Mouse (Mus musculus): Measurements from ENCODE around the gene Cc2d1a. TPM values are rescaled to one million over a fixed set of nuclear protein-coding genes. Genes with fewer than 3 reads are reported as not detected.
A peak's percentile ranks its signal among the peaks of the same experiment; 100 is the strongest.

Cc2d1a gene
- polyA plus RNA-seq, 1 experiment from 2014 or later = 23.1 TPM

DNA sequence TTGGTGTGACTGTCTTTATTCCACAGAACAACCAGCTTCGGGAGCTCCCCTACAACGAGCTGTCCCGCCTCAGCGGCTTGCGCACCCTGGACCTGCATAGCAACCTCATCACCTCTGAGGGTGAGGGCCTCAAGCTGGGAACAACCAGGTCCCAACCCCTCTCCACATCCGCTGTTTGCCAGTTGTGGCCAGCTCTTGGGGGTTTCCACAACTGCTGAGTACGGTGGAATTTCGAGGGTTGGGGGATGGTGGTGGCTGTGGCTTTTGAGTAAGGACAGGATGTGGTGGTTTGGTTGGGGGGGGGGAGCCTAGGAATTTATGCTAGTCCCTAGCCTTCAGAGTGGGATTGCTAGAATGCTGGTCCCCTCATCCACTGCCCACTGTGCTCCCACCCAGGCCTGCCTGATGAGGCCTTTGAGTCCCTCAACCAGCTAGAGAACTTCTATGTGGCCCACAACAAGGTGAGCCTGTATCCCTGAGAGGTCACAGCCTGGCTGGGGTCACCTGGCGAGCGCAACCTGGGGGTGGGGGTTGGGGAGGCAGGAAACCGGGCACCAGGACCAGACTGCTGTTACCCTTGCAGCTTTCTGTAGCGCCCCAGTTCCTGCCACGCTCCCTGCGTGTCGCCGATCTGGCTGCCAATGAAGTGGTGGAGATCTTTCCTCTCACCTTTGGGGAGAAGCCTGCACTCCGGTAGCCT, 20.4 kb downstream of the Cc2d1a start:
- Histone ChIP-seq H3K4me3 (no peak overlapping the region), H3K9me3 (no peaks in the 10 kb centered on the region), H3K27ac (no peak overlapping the region), H3K4me2 (no peak overlapping the region), H3K36me3 (peaks cover 5% of the 10 kb centered on the region; the same call in 1 of the 2 replicates), H3K9ac (no peak overlapping the region), H3K4me1 (peaks cover 11% of the 10 kb centered on the region), H3K27me3 (no peaks in the 10 kb centered on the region)
- peak; percentile 35; the same call in 1 of the 2 replicates for ATAC-seq (ENCODE audit: borderline replicate concordance, extremely low read depth, low FRiP score, low TSS enrichment)
- WGBS = 30% methylated on average over 17 of the region's 17 CpGs

- peaks cover 11% of the 10 kb centered on the region for H3K4me1 ChIP-seq
- no peak overlapping the region for H3K9ac ChIP-seq
- H3K27ac ChIP-seq = no peak overlapping the region
- 47% methylated on average over 2 of the region's 2 CpGs for WGBS
- no peaks in the 10 kb centered on the region for H3K9me3 ChIP-seq
- no peak for ATAC-seq (ENCODE audit: borderline replicate concordance, extremely low read depth, low FRiP score, low TSS enrichment)
- no peak overlapping the region for H3K4me3 ChIP-seq
- H3K27me3 ChIP-seq = no peaks in the 10 kb centered on the region
- no peak overlapping the region for H3K4me2 ChIP-seq
- H3K36me3 ChIP-seq = no peaks in the 10 kb centered on the region
Measured at GRCm38 (mm10) chr8:84126742-84127141, 21.0 kb downstream of the Cc2d1a start.

- Histone ChIP-seq H3K4me2 (no peak within 1 kb of the TSS), H3K9ac (no peak within 1 kb of the TSS), H3K27ac (no peak within 1 kb of the TSS), H3K4me1 (peaks cover 11% of the 10 kb centered on the region), H3K36me3 (no peaks in the 10 kb centered on the region), H3K27me3 (no peaks in the 10 kb centered on the region), H3K9me3 (no peaks in the 10 kb centered on the region), H3K4me3 (no peak within 1 kb of the TSS)
- 44% methylated on average over 9 of the region's 9 CpGs for WGBS
- ATAC-seq (ENCODE audit: borderline replicate concordance, extremely low read depth, low FRiP score, low TSS enrichment) = peak; percentile 53; the same call in 1 of the 2 replicates
Measured at GRCm38 (mm10) chr8:84125656-84126055, 22.1 kb downstream of the Cc2d1a start, which contains the start of gene Podnl1. Gene Podnl1, plus strand, starts transcription at chr8:84125989.

DNA sequence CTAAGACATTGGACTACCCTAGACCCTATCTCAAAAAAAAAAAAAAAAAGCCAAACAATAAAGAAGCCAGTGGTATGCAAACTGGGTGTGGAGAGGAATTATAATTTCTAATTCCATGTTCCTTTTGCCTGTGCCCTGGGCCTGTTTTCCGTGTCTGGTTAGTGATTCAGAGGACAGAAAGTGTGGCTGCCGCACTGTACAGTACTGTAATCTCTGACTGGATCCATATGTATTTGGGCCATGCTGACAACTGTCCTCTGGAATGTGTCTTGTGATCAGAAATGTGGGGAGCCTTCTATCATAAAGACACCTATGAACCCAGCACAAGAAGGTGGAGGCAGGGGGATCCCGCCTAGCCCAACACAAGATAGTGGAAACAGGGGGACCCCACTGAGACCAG, 25.6 kb downstream of the Cc2d1a start:
- no peaks in the 10 kb centered on the region for H3K9me3 ChIP-seq
- H3K27me3 ChIP-seq = no peaks in the 10 kb centered on the region
- H3K36me3 ChIP-seq = no peaks in the 10 kb centered on the region
- no peak overlapping the region for H3K9ac ChIP-seq
- H3K4me3 ChIP-seq = no peak overlapping the region
- no peak overlapping the region for H3K27ac ChIP-seq
- H3K4me1 ChIP-seq = peaks cover 5% of the 10 kb centered on the region
- H3K4me2 ChIP-seq = no peak overlapping the region
- ATAC-seq (ENCODE audit: borderline replicate concordance, extremely low read depth, low FRiP score, low TSS enrichment) = no peak
- WGBS = 74% methylated on average over 3 of the region's 3 CpGs

DNA sequence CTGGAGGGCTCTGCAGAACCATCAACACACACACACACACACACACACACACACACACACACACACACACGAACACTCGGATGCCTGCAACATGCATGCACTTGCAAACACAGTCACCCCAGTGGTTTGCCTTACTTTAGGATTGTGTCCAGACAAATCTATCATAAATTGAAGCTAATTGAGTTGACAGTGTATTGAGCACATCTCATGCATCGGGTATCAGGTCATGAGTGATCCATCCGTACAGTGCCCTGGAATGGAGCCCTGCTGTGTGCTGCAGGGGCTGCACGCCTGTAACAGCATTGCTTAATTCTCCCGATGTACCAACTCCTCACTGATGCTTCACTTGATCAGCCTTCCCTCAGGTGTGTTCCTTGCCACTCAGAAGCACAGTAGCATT, 32.1 kb downstream of the Cc2d1a start:
- Histone ChIP-seq H3K27me3 (no peaks in the 10 kb centered on the region), H3K9me3 (no peaks in the 10 kb centered on the region), H3K4me2 (no peak overlapping the region), H3K4me3 (no peak overlapping the region), H3K4me1 (no peaks in the 10 kb centered on the region), H3K27ac (no peak overlapping the region), H3K36me3 (no peaks in the 10 kb centered on the region), H3K9ac (no peak overlapping the region)
- WGBS = 82% methylated on average over 6 of the region's 6 CpGs
- ATAC-seq (ENCODE audit: borderline replicate concordance, extremely low read depth, low FRiP score, low TSS enrichment) = no peak

- H3K4me2 ChIP-seq = no peak overlapping the region
- ATAC-seq (ENCODE audit: borderline replicate concordance, extremely low read depth, low FRiP score, low TSS enrichment) = no peak
- H3K4me3 ChIP-seq = no peak overlapping the region
- peaks cover 19% of the 10 kb centered on the region for H3K4me1 ChIP-seq
- H3K27me3 ChIP-seq = no peaks in the 10 kb centered on the region
- WGBS = 89% methylated on average over 6 of the region's 6 CpGs
- H3K36me3 ChIP-seq = peaks cover 12% of the 10 kb centered on the region; the same call in 1 of the 2 replicates
- no peak overlapping the region for H3K9ac ChIP-seq
- H3K9me3 ChIP-seq = no peaks in the 10 kb centered on the region
- no peak overlapping the region for H3K27ac ChIP-seq
Measured at GRCm38 (mm10) chr8:84106216-84107040, 41.3 kb downstream of the Cc2d1a start.

GRCm38 (mm10) chr8:84105676-84106075, 42.1 kb downstream of the Cc2d1a start:
- no peaks in the 10 kb centered on the region for H3K27me3 ChIP-seq
- no peak for ATAC-seq (ENCODE audit: borderline replicate concordance, extremely low read depth, low FRiP score, low TSS enrichment)
- H3K9me3 ChIP-seq = no peaks in the 10 kb centered on the region
- WGBS = 81% methylated on average over 2 of the region's 2 CpGs
- no peak overlapping the region for H3K4me3 ChIP-seq
- no peak overlapping the region for H3K4me2 ChIP-seq
- H3K4me1 ChIP-seq = peaks cover 19% of the 10 kb centered on the region
- H3K9ac ChIP-seq = no peak overlapping the region
- peaks cover 18% of the 10 kb centered on the region; the same call in 1 of the 2 replicates for H3K36me3 ChIP-seq
- no peak overlapping the region for H3K27ac ChIP-seq

- Histone ChIP-seq H3K4me2 (peak within 1 kb of the TSS; percentile 85), H3K9ac (peak within 1 kb of the TSS; percentile 64), H3K27ac (peak within 1 kb of the TSS; percentile 77), H3K4me1 (peaks cover 19% of the 10 kb centered on the region), H3K4me3 (peak within 1 kb of the TSS; percentile 57), H3K9me3 (no peaks in the 10 kb centered on the region), H3K27me3 (no peaks in the 10 kb centered on the region), H3K36me3 (peaks cover 21% of the 10 kb centered on the region; the same call in 1 of the 2 replicates)
- WGBS = 7% methylated on average over 41 of the region's 42 CpGs
- peak; percentile 97 for ATAC-seq (ENCODE audit: borderline replicate concordance, extremely low read depth, low FRiP score, low TSS enrichment)
Measured at GRCm38 (mm10) chr8:84104697-84105609, 42.8 kb downstream of the Cc2d1a start, which contains the start of gene Dcaf15. Gene Dcaf15, minus strand, starts transcription at chr8:84104768.

DNA sequence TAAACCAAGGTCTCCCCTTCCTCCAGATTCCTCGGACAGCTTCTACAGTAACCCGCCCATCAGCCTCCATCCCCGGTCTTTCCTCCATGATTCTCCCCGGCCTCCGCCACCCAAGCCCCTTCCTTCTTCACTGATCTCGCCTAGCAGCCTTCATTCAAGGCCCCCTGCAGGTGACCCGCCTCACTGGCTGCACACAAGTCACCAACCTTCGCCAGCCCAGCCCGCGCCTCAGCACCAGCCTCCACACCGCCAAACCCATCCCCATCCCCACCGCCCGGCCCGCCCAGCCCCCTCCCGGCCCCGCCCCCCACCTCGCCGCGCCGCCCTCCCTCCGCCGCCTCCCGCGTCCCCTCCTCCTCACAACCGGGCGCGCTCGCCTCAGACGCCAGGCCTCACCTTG, 43.5 kb downstream of the Cc2d1a start:
- 0% methylated on average over 22 of the region's 29 CpGs for WGBS
- peaks cover 19% of the 10 kb centered on the region for H3K4me1 ChIP-seq
- peak overlapping the region; percentile 57 for H3K4me3 ChIP-seq
- H3K4me2 ChIP-seq = peak overlapping the region; percentile 85
- H3K27me3 ChIP-seq = no peaks in the 10 kb centered on the region
- H3K9me3 ChIP-seq = no peaks in the 10 kb centered on the region
- peaks cover 22% of the 10 kb centered on the region; the same call in 1 of the 2 replicates for H3K36me3 ChIP-seq
- peak overlapping the region; percentile 64 for H3K9ac ChIP-seq
- H3K27ac ChIP-seq = peak overlapping the region; percentile 77
- ATAC-seq (ENCODE audit: borderline replicate concordance, extremely low read depth, low FRiP score, low TSS enrichment) = peak; percentile 77

GRCm38 (mm10) chr8:84103601-84104000, 44.1 kb downstream of the Cc2d1a start:
- Histone ChIP-seq H3K27me3 (no peaks in the 10 kb centered on the region), H3K4me3 (peak overlapping the region; percentile 57), H3K36me3 (peaks cover 28% of the 10 kb centered on the region; the same call in 1 of the 2 replicates), H3K27ac (0 out of 2 replicates have a peak overlapping the region, but pooled peaks have one; percentile 77), H3K4me1 (peaks cover 19% of the 10 kb centered on the region), H3K9ac (peak overlapping the region; percentile 64), H3K9me3 (no peaks in the 10 kb centered on the region), H3K4me2 (peak overlapping the region; percentile 85)
- no peak for ATAC-seq (ENCODE audit: borderline replicate concordance, extremely low read depth, low FRiP score, low TSS enrichment)
- WGBS = 36% methylated on average over 3 of the region's 3 CpGs

All from lung, embryonic 15.5 days (tissue).